Mouse (Mus musculus) forebrain, embryonic 10.5 days (tissue): ENCODE measurements around the gene Gfra4. TPM values are rescaled to one million over a fixed set of nuclear protein-coding genes. Genes with fewer than 3 reads are reported as not detected.

Source experiments
- DNase-seq: peaks from one replicate; pipeline ENCODE4 v3.0.0-alpha.2; 2017; ENCODE audit warnings: low spot score; ENCODE audit errors: extremely low spot score
- H3K27ac ChIP-seq: fragments of 300-500 bp; sonication (generic); 2 replicates; pipeline ENCODE4 v1.5.1; 2016; ENCODE audit warnings: mild to moderate bottlenecking
- H3K27me3 ChIP-seq: fragments of 300-500 bp; sonication (generic); 2 replicates; pipeline ENCODE4 v1.6.1; 2016; ENCODE audit warnings: mild to moderate bottlenecking; ENCODE audit not compliant: poor library complexity, severe bottlenecking
- H3K36me3 ChIP-seq: fragments of 300-500 bp; sonication (generic); replicated peaks from 2 replicates; pipeline ENCODE4 v1.6.1; 2016; ENCODE audit warnings: mild to moderate bottlenecking, moderate library complexity
- H3K4me1 ChIP-seq: fragments of 300-500 bp; sonication (generic); 2 replicates; pipeline ENCODE4 v1.6.1; 2016
- H3K4me3 ChIP-seq: fragments of 300-500 bp; sonication (generic); 2 replicates; pipeline ENCODE4 v1.5.1; 2016; ENCODE audit warnings: mild to moderate bottlenecking, moderate library complexity
- H3K9me3 ChIP-seq: fragments of 300-500 bp; sonication (generic); 2 replicates; pipeline ENCODE4 v1.6.1; 2016; ENCODE audit warnings: mild to moderate bottlenecking, moderate library complexity
- WGBS: fragments of 180-500 bp; shearing (Covaris S2); methylation state at CpG from one replicate; pipeline ENCODE4 v1.1.7; 2016; 5-methylcytosine and 5-hydroxymethylcytosine counted together
- microRNA-seq: library from miRNA; unstranded; fragments of <30 nt; microRNA quantifications from one replicate; pipeline ENCODE4, GENCODE M21; 2017
- polyA plus RNA-seq: library from polyadenylated mRNA; unstranded; fragments of >200 nt; fragmentation: Nextera tagmentation; extraction: Ambion mirVana; gene quantifications from 2 replicates; pipeline ENCODE4 v1.2.1, GENCODE M21; 2016

The Gfra4 gene
- polyA plus RNA-seq, 1 experiment from 2014 or later: 3.3 TPM

- Histone ChIP-seq H3K4me1 (no peaks in the 10 kb centered on the region), H3K36me3 (peaks cover 29% of the 10 kb centered on the region), H3K9me3 (no peaks in the 10 kb centered on the region), H3K27me3 (no peaks in the 10 kb centered on the region), H3K27ac (no peak overlapping the region), H3K4me3 (no peak overlapping the region)
- 86% methylated on average over 1 of the region's 1 CpGs for WGBS
- no peak for DNase-seq
Measured at GRCm38 (mm10) chr2:131010566-131010965, 32.3 kb downstream of the Gfra4 start.

GRCm38 (mm10) chr2:131009123-131009522, 33.8 kb downstream of the Gfra4 start:
- peaks cover 31% of the 10 kb centered on the region for H3K36me3 ChIP-seq
- no peak overlapping the region for H3K4me3 ChIP-seq
- H3K27me3 ChIP-seq: no peaks in the 10 kb centered on the region
- no peak overlapping the region for H3K27ac ChIP-seq
- H3K4me1 ChIP-seq: no peaks in the 10 kb centered on the region
- no peaks in the 10 kb centered on the region for H3K9me3 ChIP-seq
- no peak for DNase-seq
- WGBS: 84% methylated on average over 2 of the region's 2 CpGs

- no peak for DNase-seq
- WGBS: 93% methylated on average over 2 of the region's 2 CpGs
- no peaks in the 10 kb centered on the region for H3K4me1 ChIP-seq
- H3K9me3 ChIP-seq: no peaks in the 10 kb centered on the region
- no peak overlapping the region for H3K27ac ChIP-seq
- H3K27me3 ChIP-seq: no peaks in the 10 kb centered on the region
- H3K4me3 ChIP-seq: no peak overlapping the region
- peaks cover 7% of the 10 kb centered on the region for H3K36me3 ChIP-seq
Measured at GRCm38 (mm10) chr2:130992818-130993217, 50.1 kb downstream of the Gfra4 start.

Small RNA genes within 50 kb of the gene (microRNA-seq; reads per million reads assigned to microRNA genes)
- gene Mir6973b: not detected

Other genes starting within 250 kb of the Gfra4 start
- 23.9 and 24.3 TPM in 2 replicates for gene 4930402H24Rik, start 136.7 kb downstream of the Gfra4 start, polyA plus RNA-seq
- gene Atrn, start 136.6 kb downstream of the Gfra4 start, polyA plus RNA-seq: 5.4 and 6.6 TPM in 2 replicates
- 0.63 TPM in 1 of 2 replicates, not detected in the other for gene Adam33, start 20.7 kb upstream of the Gfra4 start, polyA plus RNA-seq
- 0.09 and 0.12 TPM in 2 replicates for gene Siglec1, start 43.7 kb upstream of the Gfra4 start, polyA plus RNA-seq
- gene Hspa12b, start 84.2 kb upstream of the Gfra4 start, polyA plus RNA-seq: 8.4 and 8.7 TPM in 2 replicates
- not detected in 2 replicates for gene Gm11037, start 90.4 kb upstream of the Gfra4 start, polyA plus RNA-seq
- 128 and 129 TPM in 2 replicates for gene 1700037H04Rik, start 117.0 kb upstream of the Gfra4 start, polyA plus RNA-seq
- gene Cenpb, start 137.0 kb upstream of the Gfra4 start, polyA plus RNA-seq: 8.9 and 10.0 TPM in 2 replicates
- 65.9 and 79.3 TPM in 2 replicates for gene Cdc25b, start 143.9 kb upstream of the Gfra4 start, polyA plus RNA-seq
- 4.4 and 4.6 TPM in 2 replicates for gene Spef1, start 144.2 kb upstream of the Gfra4 start, polyA plus RNA-seq
- gene Ap5s1, start 164.0 kb upstream of the Gfra4 start, polyA plus RNA-seq: 23.2 and 26.9 TPM in 2 replicates
- gene Mavs, start 191.0 kb upstream of the Gfra4 start, polyA plus RNA-seq: 19.7 and 20.1 TPM in 2 replicates
- 38.9 and 44.8 TPM in 2 replicates for gene Pank2, start 219.4 kb upstream of the Gfra4 start, polyA plus RNA-seq